Comparison of ENCODE assay signal across 10 mouse cellular contexts in the genomic region with DNA sequence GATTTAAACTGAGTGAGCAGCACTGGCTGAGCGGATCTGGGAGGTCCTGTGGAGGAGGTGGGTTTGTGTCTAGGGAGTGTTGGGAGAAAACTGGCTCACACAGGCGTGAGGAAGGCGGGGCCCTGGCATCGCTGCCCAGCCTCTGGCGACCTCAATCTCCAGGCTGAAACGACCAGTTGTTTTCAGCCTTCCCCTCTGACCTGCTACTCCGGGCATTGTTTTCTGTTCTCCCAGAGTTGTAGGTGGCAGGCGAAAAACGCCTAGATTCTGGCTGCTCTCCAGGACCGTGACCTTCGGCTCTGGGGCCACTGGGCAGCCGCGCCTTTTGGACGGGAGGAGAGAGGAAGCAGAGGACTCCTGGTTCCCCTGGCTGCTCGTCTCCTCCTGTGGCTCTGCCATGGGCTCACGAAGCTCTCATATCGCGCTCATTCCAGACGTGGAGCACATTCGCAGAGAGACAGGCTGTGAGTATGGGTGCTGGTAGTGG. TPM values are rescaled to one million over a fixed set of nuclear protein-coding genes. Genes with fewer than 3 reads are reported as not detected.
DNase-seq lines count a peak whose midpoint lies in the region; ATAC-seq and TF ChIP-seq lines count a peak whose summit lies in the region.
"Had no signal": no experiment of that assay in that cellular context is flagged by ENCODE, and none has a peak within 500 bp of the region (broad histone marks: within the 10 kb centered on the region; RNA-seq: fewer than 3 reads in every experiment).

TSS of gene Chp2 (plus strand) at position 182 of the 487 bp plus-strand sequence.

- intact Hi-C loops in left cerebral cortex, postnatal 36 days (cut with DNase I) = no loop called here
- intact Hi-C loops in left cerebral cortex, postnatal 14 days (cut with DNase I) = no loop called here

- peak within 1 kb of the TSS; percentile 27; the same call in 1 of the 2 replicates for H3K4me3 ChIP-seq in forebrain, embryonic 10.5 days
- H3K4me3 ChIP-seq in heart, postnatal 0 days (ENCODE audit: low read depth, low read length) = peak within 1 kb of the TSS; percentile 12
- H3K4me3 ChIP-seq in stomach, embryonic 15.5 days (replicated peaks) = peak within 1 kb of the TSS; percentile 14; the same call in 1 of the 2 replicates

- H3K4me1 ChIP-seq in forebrain, embryonic 10.5 days = peaks cover 10% of the 10 kb centered on the region
- H3K4me1 ChIP-seq in heart, postnatal 0 days (ENCODE audit: control insufficient read depth, insufficient read depth) = no peaks in the 10 kb centered on the region
- H3K4me1 ChIP-seq in stomach, embryonic 15.5 days = peaks cover 4% of the 10 kb centered on the region; the same call in 1 of the 2 replicates

- H3K36me3 ChIP-seq in forebrain, embryonic 10.5 days (replicated peaks) = no peaks in the 10 kb centered on the region
- H3K36me3 ChIP-seq in heart, postnatal 0 days (replicated peaks; ENCODE audit: control insufficient read depth, insufficient read depth, low read length) = no peaks in the 10 kb centered on the region
- no peaks in the 10 kb centered on the region for H3K36me3 ChIP-seq in stomach, embryonic 15.5 days

- H3K27me3 ChIP-seq in forebrain, embryonic 10.5 days (ENCODE audit: poor library complexity, severe bottlenecking) = peaks cover 23% of the 10 kb centered on the region; the same call in 1 of the 2 replicates
- H3K27me3 ChIP-seq in heart, postnatal 0 days (ENCODE audit: control insufficient read depth, insufficient read depth, low read length) = peaks cover 9% of the 10 kb centered on the region; the same call in 1 of the 2 replicates
- no peaks in the 10 kb centered on the region for H3K27me3 ChIP-seq in stomach, embryonic 15.5 days (replicated peaks)

- H3K9me3 ChIP-seq in forebrain, embryonic 10.5 days = no peaks in the 10 kb centered on the region
- 0 out of 2 replicates have a peak, but pooled peaks cover 3% of the 10 kb centered on the region for H3K9me3 ChIP-seq in heart, postnatal 0 days (replicated peaks; ENCODE audit: control insufficient read depth, low read length)
- no peaks in the 10 kb centered on the region for H3K9me3 ChIP-seq in stomach, embryonic 15.5 days

- no peak for TF ChIP-seq CTCF in heart, postnatal 0 days (IDR thresholded peaks at IDR 0.05; ENCODE audit: low read depth)

- 0 out of 2 replicates have a peak, but pooled peaks have one; percentile 44 for ATAC-seq in heart, postnatal 0 days (ENCODE audit: insufficient read depth, low read depth)
- ATAC-seq in stomach, embryonic 15.5 days (ENCODE audit: insufficient read depth, low FRiP score, low read depth) = peak; percentile 72

- peak within 1 kb of the TSS; percentile 40 for H3K4me2 ChIP-seq in heart, postnatal 0 days (ENCODE audit: low read depth, low read length)
- H3K4me2 ChIP-seq in stomach, embryonic 15.5 days = peak within 1 kb of the TSS; percentile 46

- DNase-seq in adrenal gland, adult (ENCODE audit: inconsistent age in 2 of 2, low spot score in 1 of 2) = peak; percentile 41 to 70
- no peak for DNase-seq in forebrain, embryonic 10.5 days (ENCODE audit: extremely low spot score, low spot score)
- DNase-seq in heart, postnatal 0 days (ENCODE audit: low spot score) = no peak
- peak; percentile 41 for DNase-seq in kidney, postnatal 14 days
- peak; percentile 25 for DNase-seq in lung, postnatal 25 days (ENCODE audit: low spot score)
- DNase-seq in left cerebral cortex, postnatal 36 days (ENCODE audit: low spot score in 2 of 2) = no peak
- no peak for DNase-seq in left cerebral cortex, postnatal 14 days (ENCODE audit: low spot score in 2 of 2)

- H3K27ac ChIP-seq in forebrain, embryonic 10.5 days = 0 out of 2 replicates have a peak within 1 kb of the TSS, but pooled peaks have one; percentile 6
- no peak within 1 kb of the TSS for H3K27ac ChIP-seq in heart, postnatal 0 days (ENCODE audit: low read depth)
- H3K27ac ChIP-seq in stomach, embryonic 15.5 days = no peak within 1 kb of the TSS

- 31% methylated on average over 20 of the region's 20 CpGs for WGBS in forebrain, embryonic 10.5 days
- WGBS in heart, postnatal 0 days = 12% methylated on average over 20 of the region's 20 CpGs
- 19% methylated on average over 20 of the region's 20 CpGs for WGBS in stomach, embryonic 15.5 days

- no peak within 1 kb of the TSS for H3K9ac ChIP-seq in heart, postnatal 0 days (replicated peaks; ENCODE audit: low read depth, low read length)
- no peak within 1 kb of the TSS for H3K9ac ChIP-seq in stomach, embryonic 15.5 days

- TF ChIP-seq EP300 in heart, postnatal 0 days (IDR thresholded peaks at IDR 0.05; ENCODE audit: low read depth) = no peak

RNA-seq across cellular contexts. Expression of gene Chp2, which starts in this region (rescaled TPM):
- polyA plus RNA-seq in forebrain, embryonic 10.5 days (2016; fragmentation: Nextera tagmentation; extraction: Ambion mirVana) = not detected in 2 replicates
- 5.2 TPM in 1 of 2 replicates, not detected in the other for total RNA-seq in heart, postnatal 0 days (2014; rRNA removed; ENCODE audit: low replicate concordance)
- 0.38 and 0.63 TPM in 2 replicates for polyA plus RNA-seq in heart, postnatal 0 days (2015; fragmentation: Nextera tagmentation; extraction: Ambion mirVana)
- polyA plus RNA-seq in stomach, embryonic 15.5 days (2015; fragmentation: Nextera tagmentation; extraction: Ambion mirVana) = 1.8 and 2.2 TPM in 2 replicates
- 1 to 10 TPM; 2.3 to 4.7 TPM for total RNA-seq in left cerebral cortex, postnatal 36 days (2021)
- 1 to 10 TPM; 2.7 to 3.9 TPM for total RNA-seq in left cerebral cortex, postnatal 14 days (2021)
- total RNA-seq: hematopoietic stem cell, adult 5-6 weeks; MEL had no signal

Comparison
In these comparisons a context has a peak if more than half of its experiments do, and no peak if none do; other contexts are left out.
1. DNase-seq: peak in adrenal gland, adult (2 of 2), kidney, postnatal 14 days (single experiment) and lung, postnatal 25 days (single experiment); none in forebrain, embryonic 10.5 days (single experiment), heart, postnatal 0 days (single experiment), left cerebral cortex, postnatal 36 days (0 of 2) and left cerebral cortex, postnatal 14 days (0 of 2).
2. Peak in every context shown above with its lines, with median percentiles within 50 percentile points of each other: H3K4me3 ChIP-seq.